Mouse (Mus musculus): ENCODE measurements at regions not wholly inside any gene's neighbourhood (a gene's known extent, or its start where the extent isn't known, plus 50 kb on each side); places are given as distances from the start of the nearest gene placed in this dataset.

DNA sequence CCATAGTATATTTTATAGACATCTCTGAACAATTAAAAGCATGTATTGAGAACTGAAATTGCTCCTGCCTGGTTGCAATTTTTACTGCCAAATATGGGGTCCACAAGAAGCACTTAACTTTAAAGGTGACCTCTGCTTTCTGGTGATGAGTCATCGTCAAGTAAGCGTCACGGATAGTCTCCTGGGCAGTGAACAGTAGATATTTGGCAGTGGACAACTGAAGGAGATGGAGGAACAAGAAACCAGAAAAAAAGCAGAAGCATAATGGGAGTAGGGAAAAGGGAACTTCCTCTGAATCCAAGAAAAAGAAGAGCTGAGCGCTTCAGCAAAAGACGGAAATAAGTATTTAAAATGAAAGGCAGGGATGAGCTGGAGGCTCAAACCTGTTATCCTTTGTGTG is 199.3 kb downstream of the Sox4 start:
- DNase-seq (ENCODE audit: low spot score): no peak

- DNase-seq (ENCODE audit: low spot score): no peak
Measured at GRCm38 (mm10) chr13:28750949-28751692, 202.4 kb downstream of the Sox4 start.

- no peak for DNase-seq (ENCODE audit: low spot score)
Measured at GRCm38 (mm10) chr13:28740158-28740670, 213.3 kb downstream of the Sox4 start.

DNA sequence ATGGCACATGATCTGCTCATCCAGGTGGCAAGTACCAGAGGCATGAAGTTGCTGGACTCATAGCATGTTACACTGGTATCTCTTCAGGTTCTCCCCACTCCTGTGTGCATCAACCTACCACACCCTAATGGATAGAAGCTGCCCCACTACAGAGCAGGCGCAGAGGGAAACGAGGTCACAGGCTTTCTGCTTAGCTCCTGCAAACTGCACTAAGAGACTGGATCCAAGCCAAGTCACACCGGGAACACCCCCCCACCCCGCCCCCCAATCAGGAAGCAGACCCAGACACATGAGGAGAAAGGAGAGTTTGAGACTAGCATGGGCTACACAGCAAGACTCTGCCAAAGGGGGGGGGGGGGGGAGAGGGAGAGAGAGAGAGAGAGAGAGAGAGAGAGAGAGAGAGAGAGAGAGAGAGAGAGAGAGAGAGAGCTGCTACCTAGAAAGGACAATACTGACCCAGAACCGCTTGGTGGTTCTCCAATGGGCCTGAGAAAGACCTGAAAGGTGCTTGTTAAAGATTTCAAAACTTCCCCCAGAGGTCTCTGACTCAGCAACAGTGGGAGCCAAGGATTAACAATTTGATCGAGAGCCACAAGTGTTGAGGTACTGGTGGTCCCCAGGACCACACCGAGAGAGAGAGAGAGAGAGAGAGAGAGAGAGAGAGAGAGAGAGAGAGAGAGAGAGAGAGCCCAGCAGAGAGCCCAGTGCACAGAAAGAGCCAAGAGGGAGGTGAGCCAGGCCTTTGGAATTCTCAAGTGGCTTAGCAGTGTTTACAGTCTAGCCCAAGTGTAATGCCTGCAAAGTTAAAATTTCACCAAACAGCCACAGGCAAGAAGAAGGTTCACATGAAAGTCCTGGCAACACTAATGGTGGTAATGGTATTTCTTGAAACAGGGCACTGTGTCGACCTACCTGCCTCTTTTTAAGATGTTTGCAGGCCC is 215.1 kb downstream of the Sox4 start:
- no peak for DNase-seq (ENCODE audit: low spot score)

DNA sequence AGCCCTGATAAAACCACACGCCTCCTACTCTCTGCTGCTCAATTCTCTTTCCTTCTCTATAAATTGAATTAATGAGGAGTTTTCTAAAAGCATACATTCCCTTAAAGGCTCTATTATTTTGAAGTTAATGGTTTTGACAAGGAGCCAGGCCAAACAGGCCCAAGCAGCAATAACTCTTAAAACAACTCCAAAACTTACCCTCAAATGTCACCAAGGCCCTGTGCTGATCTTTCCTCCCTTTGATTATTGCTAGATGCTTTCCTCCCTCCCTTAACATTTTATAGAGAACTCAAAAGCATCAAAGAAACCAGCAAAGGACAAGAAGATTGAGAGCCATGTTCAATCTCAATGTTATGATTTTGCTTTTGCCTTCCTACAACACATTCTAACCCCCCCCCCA is 221.0 kb downstream of the Sox4 start:
- DNase-seq (ENCODE audit: low spot score): no peak

GRCm38 (mm10) chr13:28732036-28732435 is 221.5 kb downstream of the Sox4 start:
- DNase-seq (ENCODE audit: low spot score): no peak

- DNase-seq (ENCODE audit: low spot score): no peak
Measured at GRCm38 (mm10) chr13:28730059-28730580, 223.4 kb downstream of the Sox4 start.

GRCm38 (mm10) chr13:28728768-28729167 is 224.7 kb downstream of the Sox4 start:
- DNase-seq (ENCODE audit: low spot score): no peak

DNA sequence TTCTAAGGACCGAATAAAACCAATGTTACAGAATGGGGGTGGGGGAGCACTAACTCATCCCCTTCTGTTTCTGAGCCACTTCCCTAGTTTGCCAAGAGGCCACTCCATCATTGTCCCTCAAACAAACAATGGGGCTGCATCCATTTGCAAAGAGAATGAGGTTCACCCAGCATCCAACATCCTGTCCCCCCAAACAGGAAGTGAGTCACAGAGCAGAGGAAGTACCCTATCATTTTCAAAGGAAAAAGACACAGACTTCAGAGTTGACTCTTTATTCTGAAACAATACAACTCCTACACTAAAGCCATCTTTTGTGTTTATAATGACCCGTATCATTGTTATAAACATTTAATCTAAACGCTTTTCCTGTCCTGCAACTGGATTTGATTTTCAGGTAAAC is 229.2 kb downstream of the Sox4 start:
- DNase-seq (ENCODE audit: low spot score): no peak

GRCm38 (mm10) chr13:28722074-28722473 is 231.4 kb downstream of the Sox4 start:
- no peak for DNase-seq (ENCODE audit: low spot score)

DNA sequence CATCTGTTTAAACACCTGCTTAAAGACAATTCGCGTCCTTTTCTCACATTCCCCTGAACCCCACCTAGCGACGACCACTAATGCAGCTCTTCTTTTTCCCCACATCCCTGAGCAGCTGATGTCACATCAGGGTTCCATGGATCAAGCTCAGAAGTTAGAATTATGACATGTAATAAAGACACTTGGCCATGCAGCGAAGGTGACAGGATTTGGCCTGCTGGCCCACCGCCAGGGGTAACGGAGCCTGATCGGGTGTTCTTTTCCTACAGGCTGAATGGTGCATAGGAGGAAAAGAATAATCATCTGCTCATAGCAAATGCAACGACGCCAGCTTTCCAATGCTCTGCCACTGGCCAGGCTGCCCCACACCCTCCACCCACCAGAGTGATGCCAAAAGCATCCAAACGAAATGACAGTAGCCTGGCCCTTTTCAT is 231.9 kb downstream of the Sox4 start:
- DNase-seq (ENCODE audit: low spot score): no peak

GRCm38 (mm10) chr13:28720639-28721239 is 232.8 kb downstream of the Sox4 start:
- DNase-seq (ENCODE audit: low spot score): no peak

DNA sequence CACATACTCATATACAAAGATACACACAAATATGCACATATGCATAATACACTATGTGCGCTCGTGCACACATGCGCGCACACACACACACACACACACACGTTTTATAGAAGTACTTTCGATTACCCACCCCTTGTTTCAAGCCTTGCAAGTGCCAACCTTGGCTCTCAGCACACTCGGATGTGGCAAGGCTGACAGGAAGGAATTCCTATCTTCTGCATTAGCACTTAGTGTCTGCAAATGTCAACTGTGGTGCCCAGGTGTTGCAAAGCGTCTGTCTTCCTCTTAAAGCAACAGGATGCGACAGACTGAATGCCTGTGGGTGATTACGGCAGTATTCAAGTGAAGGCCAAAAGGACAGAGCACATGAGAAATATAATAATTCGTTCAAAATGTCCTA is 233.3 kb downstream of the Sox4 start:
- DNase-seq (ENCODE audit: low spot score): no peak

GRCm38 (mm10) chr13:28718868-28719265 is 234.6 kb downstream of the Sox4 start:
- no peak for DNase-seq (ENCODE audit: low spot score)

- DNase-seq (ENCODE audit: low spot score): no peak
Measured at GRCm38 (mm10) chr13:28718169-28718867, 235.2 kb downstream of the Sox4 start.

GRCm38 (mm10) chr13:28717404-28717803 is 236.1 kb downstream of the Sox4 start:
- no peak for DNase-seq (ENCODE audit: low spot score)

GRCm38 (mm10) chr13:28709966-28710365 is 243.5 kb downstream of the Sox4 start:
- no peak for DNase-seq (ENCODE audit: low spot score)

DNA sequence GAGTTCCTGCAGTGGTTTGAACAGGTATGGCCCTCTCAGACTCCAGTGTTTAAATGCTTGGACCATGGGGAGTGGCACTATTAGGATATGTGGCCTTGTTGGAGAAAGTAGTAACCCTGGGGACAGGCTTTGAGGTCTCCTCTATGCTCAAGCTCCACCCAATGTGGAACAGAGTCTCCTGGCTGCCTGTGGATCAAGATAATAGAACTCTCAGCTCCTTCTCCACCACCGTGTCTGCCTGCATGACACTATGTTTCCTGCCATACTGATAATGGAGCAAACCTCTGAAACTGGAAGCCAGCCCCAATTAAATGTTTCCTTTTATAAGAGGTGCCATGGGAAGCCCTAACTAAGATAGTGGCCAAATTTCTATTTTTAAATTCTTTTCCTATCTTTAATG is 252.2 kb downstream of the Sox4 start:
- DNase-seq (ENCODE audit: low spot score): no peak

DNA sequence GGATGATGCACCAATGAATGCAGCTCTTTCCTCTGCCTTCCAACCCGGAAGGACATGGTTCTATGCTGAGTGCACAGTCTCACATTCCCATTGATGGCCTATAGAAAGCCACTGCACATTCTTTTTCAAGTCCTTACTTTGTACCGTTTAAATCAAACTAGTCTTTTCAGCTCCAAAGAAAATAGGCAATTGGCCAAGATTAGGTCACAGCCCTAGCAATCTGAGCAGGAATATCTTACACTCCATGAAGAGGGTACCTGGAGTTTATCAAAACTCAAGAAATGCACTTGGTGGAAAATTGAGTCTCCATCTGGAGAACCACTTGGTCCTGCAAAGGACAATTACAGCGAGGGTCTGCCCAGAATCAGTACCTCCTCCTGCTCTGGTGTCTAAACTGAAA is 253.4 kb downstream of the Sox4 start:
- no peak for DNase-seq (ENCODE audit: low spot score)

DNA sequence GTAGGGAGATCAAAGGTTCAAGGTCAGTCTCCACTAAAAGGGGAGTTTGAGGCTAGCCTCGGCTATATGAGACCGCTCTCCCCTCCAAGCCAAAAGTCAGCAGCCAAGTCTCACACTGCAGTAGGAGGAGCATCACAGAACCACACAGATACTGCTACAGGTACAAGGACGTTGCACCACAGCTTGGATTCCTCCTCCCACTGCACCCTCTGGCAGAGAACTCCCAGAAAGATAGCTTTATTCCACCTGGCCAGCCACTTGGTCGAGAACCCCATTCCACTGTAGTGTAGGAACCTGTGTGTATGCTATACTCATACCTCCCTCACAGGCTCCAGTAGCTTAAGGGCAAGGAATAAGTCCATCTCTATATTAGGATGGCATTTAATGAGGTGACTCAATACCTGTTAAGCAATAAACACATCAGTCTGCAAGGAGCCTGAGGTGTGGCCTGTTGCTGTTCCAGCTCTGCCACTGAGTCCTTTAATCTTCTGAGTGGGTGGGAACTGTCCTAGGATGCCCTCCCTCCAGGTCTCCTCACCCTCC is 254.0 kb downstream of the Sox4 start:
- no peak for DNase-seq (ENCODE audit: low spot score)

Measured in spleen, adult 12 weeks (tissue).